Mouse (Mus musculus) intestine, embryonic 14.5 days (tissue): ENCODE data around the gene Epb41l5. TPM values are rescaled to one million over a fixed set of nuclear protein-coding genes. Genes with fewer than 3 reads are reported as not detected.

Experiments
- ATAC-seq: fragments of 200-750 bp; cut with Nextera tagmentation; replicated peaks from 2 replicates; pipeline ENCODE4 v1.8.0; 2017; ENCODE audit warnings: low read depth, moderate number of reproducible peaks, moderate TSS enrichment, moderate library complexity; ENCODE audit not compliant: low FRiP score, low TSS enrichment
- DNase-seq: peaks from one replicate; pipeline ENCODE4 v3.0.0-alpha.2; 2018; ENCODE audit warnings: low spot score
- H3K27ac ChIP-seq: fragments of 300-500 bp; sonication (generic); 2 replicates; pipeline ENCODE4 v1.5.1; 2014; ENCODE audit warnings: low read depth, mild to moderate bottlenecking, control low read depth
- H3K27me3 ChIP-seq: fragments of 300-500 bp; sonication (generic); replicated peaks from 2 replicates; pipeline ENCODE4 v1.6.1; 2014; ENCODE audit warnings: low read length, control low read depth; ENCODE audit not compliant: control insufficient read depth, insufficient read depth
- H3K36me3 ChIP-seq: fragments of 300-500 bp; sonication (generic); 2 replicates; pipeline ENCODE4 v1.6.1; 2014; ENCODE audit warnings: low read length, control low read depth; ENCODE audit not compliant: control insufficient read depth, insufficient read depth
- H3K4me1 ChIP-seq: fragments of 300-500 bp; sonication (generic); replicated peaks from 2 replicates; pipeline ENCODE4 v1.6.1; 2014; ENCODE audit warnings: low read length, control low read depth, mixed read lengths; ENCODE audit not compliant: control insufficient read depth, insufficient read depth
- H3K4me2 ChIP-seq: fragments of 300-500 bp; sonication (generic); 2 replicates; pipeline ENCODE4 v1.6.1; 2014; ENCODE audit warnings: low read length
- H3K4me3 ChIP-seq: fragments of 300-500 bp; sonication (generic); 2 replicates; pipeline ENCODE4 v1.5.1; 2014; ENCODE audit warnings: low read depth, low read length, control low read depth, mixed read lengths
- H3K9ac ChIP-seq: fragments of 300-500 bp; sonication (generic); 2 replicates; pipeline ENCODE4 v1.6.1; 2014; ENCODE audit warnings: mild to moderate bottlenecking, low read length
- H3K9me3 ChIP-seq: fragments of 300-500 bp; sonication (generic); 2 replicates; pipeline ENCODE4 v1.6.1; 2016; ENCODE audit warnings: low read length, control low read depth; ENCODE audit not compliant: control insufficient read depth
- WGBS: fragments of 180-500 bp; shearing (Covaris S2); extraction: QIAGEN DNeasy Blood & Tissue Kit; methylation state at CpG from one replicate; pipeline ENCODE4 v1.1.7; 2014; 5-methylcytosine and 5-hydroxymethylcytosine counted together
- polyA plus RNA-seq: library from polyadenylated mRNA; unstranded; fragments of >200 nt; fragmentation: Nextera tagmentation; extraction: Ambion mirVana; gene quantifications from 2 replicates; pipeline ENCODE4 v1.2.1, GENCODE M21; 2014

Epb41l5 gene
- polyA plus RNA-seq, 1 experiment from 2014 or later, result 46.2 TPM

- H3K27ac ChIP-seq, result no peak overlapping the region
- ATAC-seq (no peak), DNase-seq (no peak)
- 0 out of 2 replicates have a peak, but pooled peaks cover 1% of the 10 kb centered on the region for H3K36me3 ChIP-seq
- H3K4me1 ChIP-seq, result peaks cover 12% of the 10 kb centered on the region
- H3K9me3 ChIP-seq, result no peaks in the 10 kb centered on the region
- WGBS, result 87% methylated on average over 3 of the region's 3 CpGs
- H3K4me3 ChIP-seq, result no peak overlapping the region
- H3K9ac ChIP-seq, result no peak overlapping the region
- H3K4me2 ChIP-seq, result no peak overlapping the region
- no peaks in the 10 kb centered on the region for H3K27me3 ChIP-seq
Observed at GRCm38 (mm10) chr1:119505951-119506350, 142.8 kb downstream of the Epb41l5 start.

DNA sequence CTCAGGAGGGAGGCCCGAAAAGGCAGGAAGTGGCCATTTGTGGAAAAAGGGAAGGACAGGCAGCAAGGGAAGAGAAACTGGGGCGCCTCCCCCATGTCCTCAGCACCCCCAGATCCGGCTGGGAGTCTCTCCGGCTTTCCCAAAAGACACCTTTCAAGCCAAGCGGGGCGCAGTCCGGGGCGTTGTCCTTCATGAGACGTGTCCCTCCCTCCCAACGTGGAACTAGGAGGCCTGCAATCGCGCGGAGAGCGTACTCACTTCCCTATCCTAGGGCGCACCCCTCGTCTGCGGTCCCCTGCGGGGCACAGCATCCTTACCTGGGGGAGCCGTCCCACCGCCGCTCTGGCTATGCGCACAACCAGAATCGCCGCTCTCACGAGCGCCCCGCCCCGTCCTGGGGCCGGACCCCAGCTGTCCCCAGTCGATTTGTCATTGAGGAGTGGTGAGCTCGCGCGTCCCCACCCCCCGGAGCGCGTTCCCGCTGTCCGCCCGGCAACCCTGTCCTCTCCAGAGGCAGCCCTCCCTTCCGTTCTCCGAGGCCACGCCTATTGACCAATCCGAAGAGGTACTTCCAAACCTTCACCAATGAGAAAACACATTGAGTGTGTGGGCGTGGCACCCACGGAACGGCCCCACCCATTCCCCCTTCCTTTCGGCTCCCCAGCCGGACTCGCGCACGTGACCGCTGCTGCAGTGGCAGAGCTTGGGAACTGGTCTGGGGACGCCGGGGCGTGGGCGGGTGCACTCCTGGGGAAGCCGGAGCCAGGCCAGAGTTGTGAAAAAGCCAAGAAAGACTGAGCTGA, 144.3 kb downstream of the Epb41l5 start, which contains the start of gene Ralb:
Ralb (minus strand) TSS at position 535 of the 803 bp plus-strand sequence.
- peaks cover 12% of the 10 kb centered on the region for H3K4me1 ChIP-seq
- peak within 1 kb of the TSS; percentile 64 for H3K27ac ChIP-seq
- H3K9ac ChIP-seq, result peak within 1 kb of the TSS; percentile 67
- under 1% methylated on average over 57 of the region's 57 CpGs for WGBS
- no peaks in the 10 kb centered on the region for H3K27me3 ChIP-seq
- ATAC-seq (peak; percentile 99), DNase-seq (peak; percentile 95)
- no peaks in the 10 kb centered on the region for H3K9me3 ChIP-seq
- peak within 1 kb of the TSS; percentile 73 for H3K4me3 ChIP-seq
- H3K36me3 ChIP-seq, result 0 out of 2 replicates have a peak, but pooled peaks cover 9% of the 10 kb centered on the region
- peak within 1 kb of the TSS; percentile 68 for H3K4me2 ChIP-seq

DNA sequence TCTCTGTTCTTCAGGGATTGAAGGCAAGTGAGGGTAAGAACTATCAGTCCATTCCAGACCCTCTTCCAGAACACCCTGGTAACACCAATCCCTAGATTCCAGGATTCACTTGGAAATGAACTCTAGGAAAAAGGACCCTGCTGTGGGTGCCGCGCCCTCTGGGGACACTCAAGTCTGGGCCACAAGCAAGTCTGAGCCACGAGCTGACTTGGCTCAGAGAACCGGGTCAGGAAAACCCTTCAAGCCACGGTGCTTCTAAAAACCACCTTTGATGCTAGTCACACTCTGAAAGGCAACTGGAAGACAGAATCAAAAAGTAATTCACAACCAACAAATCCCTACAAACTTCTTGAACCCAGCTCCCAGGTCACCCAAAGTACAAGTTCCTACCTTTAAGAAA, 145.0 kb downstream of the Epb41l5 start:
- no peaks in the 10 kb centered on the region for H3K9me3 ChIP-seq
- ATAC-seq (no peak), DNase-seq (peak; percentile 63)
- H3K4me2 ChIP-seq, result peak overlapping the region; percentile 68
- 13% methylated on average over 5 of the region's 5 CpGs for WGBS
- peak overlapping the region; percentile 67 for H3K9ac ChIP-seq
- H3K27me3 ChIP-seq, result no peaks in the 10 kb centered on the region
- H3K4me3 ChIP-seq, result peak overlapping the region; percentile 73
- peak overlapping the region; percentile 64 for H3K27ac ChIP-seq
- peaks cover 12% of the 10 kb centered on the region for H3K4me1 ChIP-seq
- H3K36me3 ChIP-seq, result 0 out of 2 replicates have a peak, but pooled peaks cover 9% of the 10 kb centered on the region

- DNase-seq, result no peak
- no peaks in the 10 kb centered on the region for H3K27me3 ChIP-seq
Observed at GRCm38 (mm10) chr1:119503181-119503580, 145.6 kb downstream of the Epb41l5 start.

DNA sequence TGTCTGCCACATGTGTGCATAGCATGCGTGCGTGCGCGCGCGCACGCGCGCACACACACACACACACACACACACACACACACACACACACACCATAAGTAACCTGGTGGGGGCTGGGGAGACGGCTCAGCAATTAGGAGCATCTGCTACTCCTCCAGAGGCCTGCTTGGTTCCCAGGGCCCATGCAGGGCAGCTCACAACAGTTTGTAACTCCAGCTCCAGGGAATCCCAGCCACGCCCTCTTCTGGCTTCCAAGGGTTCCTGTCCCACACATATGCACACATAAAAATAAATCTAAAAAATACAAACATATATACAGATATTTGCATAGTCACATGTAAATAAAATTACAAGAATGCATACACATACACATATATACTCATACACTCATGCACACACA, 146.1 kb downstream of the Epb41l5 start:
- H3K9me3 ChIP-seq, result no peaks in the 10 kb centered on the region
- 0 out of 2 replicates have a peak, but pooled peaks cover 9% of the 10 kb centered on the region for H3K36me3 ChIP-seq
- H3K27me3 ChIP-seq, result no peaks in the 10 kb centered on the region
- no peak for ATAC-seq
- H3K27ac ChIP-seq, result no peak overlapping the region
- WGBS, result 85% methylated on average over 11 of the region's 11 CpGs
- H3K4me1 ChIP-seq, result peaks cover 12% of the 10 kb centered on the region
- no peak for DNase-seq
- peak overlapping the region; percentile 73 for H3K4me3 ChIP-seq
- no peak overlapping the region for H3K9ac ChIP-seq
- peak overlapping the region; percentile 68 for H3K4me2 ChIP-seq

More at GRCm38 (mm10) chr1:119503181-119503580, 145.6 kb downstream of the Epb41l5 start:
- no peak overlapping the region for H3K27ac ChIP-seq
- H3K9me3 ChIP-seq, result no peaks in the 10 kb centered on the region
- H3K36me3 ChIP-seq, result 0 out of 2 replicates have a peak, but pooled peaks cover 9% of the 10 kb centered on the region
- H3K4me1 ChIP-seq, result peaks cover 12% of the 10 kb centered on the region
- no peak for ATAC-seq
- peak overlapping the region; percentile 73 for H3K4me3 ChIP-seq
- H3K4me2 ChIP-seq, result peak overlapping the region; percentile 68
- WGBS, result 76% methylated on average over 3 of the region's 3 CpGs
- peak overlapping the region; percentile 67; the same call in 1 of the 2 replicates for H3K9ac ChIP-seq

DNA sequence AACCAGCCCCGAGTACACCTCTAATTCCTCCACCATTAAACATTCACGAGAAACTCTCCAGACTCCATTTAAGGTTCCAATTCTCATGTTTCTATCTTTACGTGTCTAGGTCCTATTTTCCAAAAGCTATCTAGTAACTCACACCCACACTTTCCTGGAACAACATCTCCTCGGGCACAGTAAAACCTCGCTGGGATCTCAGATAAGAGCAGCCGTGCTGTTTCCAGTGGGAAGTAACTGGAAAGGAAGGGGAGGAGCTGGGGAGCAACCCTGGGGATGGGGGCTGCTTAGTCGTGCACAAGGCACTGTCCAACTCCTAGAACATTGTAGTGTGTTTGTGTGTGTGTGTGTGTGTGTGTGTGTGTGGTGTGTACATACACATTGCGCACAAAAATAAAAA, 146.9 kb downstream of the Epb41l5 start:
- Histone ChIP-seq H3K4me2 (no peak overlapping the region), H3K27ac (no peak overlapping the region), H3K27me3 (no peaks in the 10 kb centered on the region), H3K4me1 (peaks cover 12% of the 10 kb centered on the region), H3K4me3 (no peak overlapping the region), H3K9me3 (no peaks in the 10 kb centered on the region), H3K36me3 (0 out of 2 replicates have a peak, but pooled peaks cover 9% of the 10 kb centered on the region), H3K9ac (no peak overlapping the region)
- no peak for DNase-seq
- WGBS, result 78% methylated on average over 8 of the region's 8 CpGs
- ATAC-seq, result no peak

- Histone ChIP-seq H3K27ac (no peak overlapping the region), H3K4me3 (no peak overlapping the region), H3K9me3 (no peaks in the 10 kb centered on the region), H3K36me3 (0 out of 2 replicates have a peak, but pooled peaks cover 9% of the 10 kb centered on the region), H3K4me1 (peaks cover 12% of the 10 kb centered on the region), H3K27me3 (no peaks in the 10 kb centered on the region), H3K4me2 (no peak overlapping the region), H3K9ac (no peak overlapping the region)
- WGBS, result 92% methylated on average over 10 of the region's 10 CpGs
- no peak for DNase-seq
- no peak for ATAC-seq
Observed at GRCm38 (mm10) chr1:119499456-119499855, 149.3 kb downstream of the Epb41l5 start.

- 0 out of 2 replicates have a peak, but pooled peaks cover 9% of the 10 kb centered on the region for H3K36me3 ChIP-seq
Observed at GRCm38 (mm10) chr1:119498536-119499231, 150.1 kb downstream of the Epb41l5 start.

More at GRCm38 (mm10) chr1:119498536-119499231, 150.1 kb downstream of the Epb41l5 start:
- Histone ChIP-seq H3K4me2 (no peak overlapping the region), H3K27ac (no peak overlapping the region), H3K27me3 (no peaks in the 10 kb centered on the region), H3K9ac (no peak overlapping the region), H3K4me1 (peaks cover 12% of the 10 kb centered on the region), H3K9me3 (no peaks in the 10 kb centered on the region), H3K4me3 (no peak overlapping the region)
- 78% methylated on average over 9 of the region's 9 CpGs for WGBS
- DNase-seq, result no peak
- ATAC-seq, result no peak
